Mouse (Mus musculus) 3134 (cell line): ENCODE results near the gene Gm3448.
"Not testable (repeated sequence)": the region's sequence is repeated elsewhere in the genome, so short reads cannot be mapped to it uniquely, and the experiment has no call there.

Experiments
- DNase-seq: peaks from one replicate; pipeline ENCODE4 v3.0.0-alpha.2; 2011; ENCODE audit warnings: low spot score; ENCODE audit not compliant: insufficient read length; ENCODE audit errors: extremely low read depth

Gm3448 gene

GRCm38 (mm10) chr17:15040455-15040854 is 882 bp downstream of the Gm3448 start:
- not testable (repeated sequence) for DNase-seq

GRCm38 (mm10) chr17:15031414-15031813 is 9.9 kb downstream of the Gm3448 start:
- DNase-seq: not testable (repeated sequence)

- not testable (repeated sequence) for DNase-seq
Observed at GRCm38 (mm10) chr17:15025513-15025912, 15.8 kb downstream of the Gm3448 start.

- DNase-seq: not testable (repeated sequence)
Observed at GRCm38 (mm10) chr17:15024502-15025193, 16.7 kb downstream of the Gm3448 start.

- DNase-seq: not testable (repeated sequence)
Observed at GRCm38 (mm10) chr17:15023878-15024492, 17.4 kb downstream of the Gm3448 start.

- not testable (repeated sequence) for DNase-seq
Observed at GRCm38 (mm10) chr17:15021503-15022220, 19.7 kb downstream of the Gm3448 start.

GRCm38 (mm10) chr17:15009706-15010413 is 31.5 kb downstream of the Gm3448 start, which contains the start of gene Gm3435:
Gene Gm3435 (plus strand): TSS chr17:15010176.
- DNase-seq: not testable (repeated sequence)

- not testable (repeated sequence) for DNase-seq
Observed at GRCm38 (mm10) chr17:15009088-15009487, 32.2 kb downstream of the Gm3448 start.

GRCm38 (mm10) chr17:15000047-15000446 is 41.3 kb downstream of the Gm3448 start:
- not testable (repeated sequence) for DNase-seq

- DNase-seq: not testable (repeated sequence)
Observed at GRCm38 (mm10) chr17:14994140-14994539, 47.2 kb downstream of the Gm3448 start.

- DNase-seq: not testable (repeated sequence)
Observed at GRCm38 (mm10) chr17:14993139-14993832, 48.1 kb downstream of the Gm3448 start.

- not testable (repeated sequence) for DNase-seq
Observed at GRCm38 (mm10) chr17:14992522-14993138, 48.7 kb downstream of the Gm3448 start.

GRCm38 (mm10) chr17:14990116-14990702 is 51.1 kb downstream of the Gm3448 start:
- DNase-seq: not testable (repeated sequence)

- DNase-seq: not testable (repeated sequence)
Observed at GRCm38 (mm10) chr17:14978362-14979038, 62.8 kb downstream of the Gm3448 start, which contains the start of the genes 9030025P20Rik and Gm3417. Gene 9030025P20Rik (plus strand): TSS chr17:14978468. Gene Gm3417 (minus strand): TSS chr17:14978790.

- not testable (repeated sequence) for DNase-seq
Observed at GRCm38 (mm10) chr17:14977718-14978361, 63.5 kb downstream of the Gm3448 start.

GRCm38 (mm10) chr17:14968373-14968913 is 72.9 kb downstream of the Gm3448 start:
- not testable (repeated sequence) for DNase-seq

GRCm38 (mm10) chr17:14961557-14962154 is 79.7 kb downstream of the Gm3448 start:
- DNase-seq: not testable (repeated sequence)
